Mouse (Mus musculus) heart, postnatal 10 days (tissue): ENCODE measurements around the gene Aimp2. TPM values are rescaled to one million over a fixed set of nuclear protein-coding genes. Genes with fewer than 3 reads are reported as not detected.

Experiments
- DNase-seq, 2 experiments: peaks; one replicate each; pipeline ENCODE4 v3.0.0; 2021
- intact Hi-C: fragments of 180-260 bp; cut with DNase I; formaldehyde crosslinking; loops from one replicate; pipeline ENCODE4 v1.15.1; 2025
- total RNA-seq, 2 experiments: library from RNA; stranded (reverse); gene quantifications; 2 replicates each; pipeline ENCODE4 v1.2.3; 2021

Aimp2 gene
- total RNA-seq, 2 experiments from 2014 or later, result 31.0 to 34.6 TPM

DNA sequence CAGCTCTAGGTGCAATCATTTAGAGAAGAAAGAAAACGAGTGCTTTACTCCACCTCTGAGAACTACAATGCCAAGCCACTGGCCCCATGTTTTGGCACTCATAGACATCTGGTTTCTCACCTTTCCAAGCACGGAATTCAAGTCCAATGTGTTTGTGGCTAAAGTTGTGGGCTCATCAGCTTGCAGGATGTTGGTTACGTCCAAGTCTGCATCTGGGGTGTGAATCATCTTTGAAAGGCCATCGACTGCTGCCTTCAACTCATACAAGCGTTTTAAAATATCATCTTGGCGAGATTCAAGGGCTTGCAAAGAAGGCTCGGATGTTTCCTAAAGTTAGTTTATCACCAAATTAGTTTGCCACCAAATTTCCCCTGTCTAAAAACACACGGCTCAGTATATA is 3.2 kb downstream of the Aimp2 start:
- intact Hi-C loops, result no loop called here
- DNase-seq, result no peak

DNA sequence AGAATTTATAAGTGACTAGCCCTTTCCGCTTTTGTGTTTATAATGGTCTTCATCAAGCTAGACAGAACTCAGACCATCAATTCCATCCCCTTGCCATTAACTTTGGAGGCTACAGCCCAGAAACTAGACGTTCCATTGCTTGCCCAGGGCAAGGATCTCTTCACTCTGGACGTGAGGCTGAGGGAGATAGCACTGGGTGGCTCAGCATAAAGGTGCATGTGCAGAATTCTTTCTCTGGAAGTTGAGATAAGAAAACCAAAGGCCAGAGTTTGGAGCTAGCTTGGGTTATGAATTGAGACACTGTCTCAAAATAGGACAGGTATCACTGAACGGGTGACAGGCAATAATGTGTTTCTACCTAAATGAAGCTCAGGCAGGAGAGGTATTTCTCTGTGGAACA is 5.8 kb downstream of the Aimp2 start:
- intact Hi-C loops, result no loop called here
- no peak for DNase-seq

DNA sequence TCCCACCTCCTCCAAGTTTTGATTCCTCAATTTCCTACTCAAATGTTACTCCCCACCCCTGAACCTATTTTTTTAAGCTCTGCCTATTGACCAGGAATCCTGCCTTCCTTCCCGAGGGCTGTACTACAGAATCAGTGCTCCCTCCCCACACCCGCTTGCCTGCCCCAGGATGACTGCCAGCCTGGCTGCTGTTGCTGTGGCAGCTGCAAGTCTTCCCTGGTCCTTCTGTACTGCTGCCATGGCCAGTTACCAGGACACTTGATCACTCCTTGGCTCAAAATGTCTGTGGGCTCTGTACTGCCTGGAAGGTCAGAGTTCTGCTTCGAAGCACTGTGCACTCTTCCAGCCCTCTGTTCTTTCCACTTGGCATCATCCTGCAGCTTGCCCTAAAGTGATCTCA is 7.5 kb downstream of the Aimp2 start:
- DNase-seq, result peak; percentile 29 to 63
- intact Hi-C loops, result no loop called here

DNA sequence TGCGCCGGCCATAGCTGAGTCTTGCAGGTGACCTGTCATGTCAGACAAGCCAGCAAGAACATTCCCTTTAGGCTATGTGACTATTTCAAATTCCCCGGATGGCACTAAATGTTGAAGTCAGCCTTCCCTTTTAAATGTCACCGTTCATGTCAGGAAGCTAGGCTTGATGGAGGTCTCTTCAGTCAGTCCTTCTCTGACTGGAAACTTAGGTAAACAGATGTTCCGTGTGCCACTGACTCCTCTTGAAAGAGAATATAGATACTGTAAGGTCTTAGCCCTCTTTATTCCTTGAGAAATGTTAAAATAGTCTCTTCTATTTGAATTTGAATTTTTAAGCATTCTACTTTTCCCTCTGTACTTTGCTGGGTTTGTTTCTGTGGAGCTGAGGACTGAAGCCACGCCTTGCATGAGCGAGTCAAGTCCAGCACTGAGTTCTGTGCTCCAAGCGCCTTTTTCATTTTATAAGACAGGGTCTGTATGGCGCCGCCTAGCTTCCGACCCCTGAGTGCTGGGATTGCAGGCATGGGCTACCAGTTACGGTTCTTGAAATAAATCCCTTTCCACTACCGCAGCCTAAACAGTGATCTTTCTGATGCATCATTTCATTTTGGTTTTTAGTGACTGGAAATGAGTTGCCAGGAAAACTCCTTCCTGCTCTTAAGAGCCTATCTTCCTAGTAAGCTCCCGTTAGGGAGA is 11.9 kb downstream of the Aimp2 start, which contains the start of gene Ankrd61:
Ankrd61 (minus strand) TSS at position 51 of the 696 bp plus-strand sequence.
- DNase-seq, result no peak
- intact Hi-C loops, result no loop called here

DNA sequence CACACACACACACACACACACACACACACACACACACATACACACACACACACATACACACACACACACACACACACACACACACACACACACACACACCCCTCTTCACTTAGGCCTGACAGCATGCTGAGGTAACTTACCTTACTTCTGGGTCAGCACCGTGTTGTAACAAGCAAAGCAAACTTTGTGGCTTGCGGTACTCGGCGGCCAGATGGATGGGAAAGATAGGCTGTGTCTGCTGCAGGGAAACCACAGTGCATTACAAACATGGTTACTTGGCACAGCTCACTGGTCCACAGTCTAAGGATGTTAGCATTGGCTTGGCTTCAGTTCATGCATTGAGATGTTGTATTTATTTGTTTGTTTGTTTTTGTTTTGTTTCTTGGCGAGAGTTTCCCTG is 16.3 kb downstream of the Aimp2 start:
- DNase-seq, result no peak
- intact Hi-C loops, result no loop called here

DNA sequence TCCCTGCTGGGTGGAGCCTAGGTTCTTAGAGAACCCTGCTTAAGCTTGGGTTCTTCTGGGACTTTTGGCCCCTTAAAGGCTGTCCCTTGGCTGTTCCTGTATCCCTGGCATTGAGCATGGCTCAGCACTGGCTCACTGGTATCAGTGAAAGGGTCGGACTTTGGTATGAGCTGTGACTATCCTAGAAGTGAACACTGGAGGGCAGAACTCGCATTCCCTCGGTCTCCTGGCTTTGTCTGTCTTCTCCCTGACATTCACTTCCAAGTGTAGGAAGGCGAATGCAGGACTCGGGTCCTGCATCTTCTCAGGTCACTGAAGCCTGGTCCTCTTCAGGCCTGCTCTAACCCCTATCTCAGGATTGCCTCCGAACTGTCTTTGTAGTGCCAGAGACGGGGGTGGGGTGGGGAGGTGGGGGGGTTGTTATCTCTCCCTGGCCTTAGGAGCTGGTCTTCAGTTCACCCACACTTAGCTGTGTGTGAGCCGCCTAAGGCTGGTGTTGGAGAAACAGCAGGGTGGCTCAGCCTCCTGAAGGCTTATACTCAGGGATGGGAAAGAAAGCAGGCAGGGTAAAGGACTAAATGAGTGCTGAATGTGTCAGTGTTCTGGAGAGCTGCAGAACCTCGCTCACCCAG is 17.3 kb downstream of the Aimp2 start:
- intact Hi-C loops, result no loop called here
- peak in 1 of 2 experiments; percentile 19 for DNase-seq

DNA sequence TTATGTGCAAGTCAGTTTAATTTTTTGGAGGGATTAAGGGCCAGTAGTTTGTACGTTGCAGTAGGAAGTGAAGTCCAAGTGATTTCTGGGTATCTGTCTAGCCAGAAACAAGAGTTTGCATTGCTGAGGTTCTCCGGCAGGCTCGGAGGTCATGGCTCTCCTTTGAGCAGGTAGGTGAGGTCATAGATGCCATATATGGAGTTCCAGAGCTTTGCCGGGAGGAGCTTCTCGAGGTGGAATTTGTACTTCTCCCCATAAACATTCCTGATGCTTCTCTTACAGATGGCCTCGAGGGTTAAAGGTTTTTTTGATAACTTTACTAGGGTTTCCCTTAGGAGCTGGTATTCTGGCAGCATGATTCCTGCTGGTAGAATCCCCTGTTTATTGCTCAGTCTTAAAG is 18.9 kb downstream of the Aimp2 start:
- no peak for DNase-seq
- intact Hi-C loops, result no loop called here

DNA sequence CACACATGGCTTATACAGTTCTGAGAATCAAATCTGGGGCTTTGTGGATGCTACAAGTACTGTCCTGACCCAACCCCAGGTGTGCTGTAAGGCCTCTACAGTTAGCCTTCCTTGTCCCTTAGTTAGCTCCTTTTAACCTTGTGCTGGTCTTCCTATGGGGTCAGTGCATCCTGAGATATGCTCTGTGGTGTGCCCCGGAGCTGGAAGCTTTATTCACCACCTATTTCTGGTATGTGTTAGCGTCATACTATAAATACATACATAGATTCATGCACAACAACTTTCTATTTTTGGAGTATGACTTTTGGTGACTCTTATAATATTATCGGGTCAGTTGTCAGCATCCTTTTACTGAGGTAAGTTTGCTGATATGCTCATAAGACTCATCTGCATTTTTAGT is 24.4 kb downstream of the Aimp2 start:
- no peak for DNase-seq
- intact Hi-C loops, result no loop called here

DNA sequence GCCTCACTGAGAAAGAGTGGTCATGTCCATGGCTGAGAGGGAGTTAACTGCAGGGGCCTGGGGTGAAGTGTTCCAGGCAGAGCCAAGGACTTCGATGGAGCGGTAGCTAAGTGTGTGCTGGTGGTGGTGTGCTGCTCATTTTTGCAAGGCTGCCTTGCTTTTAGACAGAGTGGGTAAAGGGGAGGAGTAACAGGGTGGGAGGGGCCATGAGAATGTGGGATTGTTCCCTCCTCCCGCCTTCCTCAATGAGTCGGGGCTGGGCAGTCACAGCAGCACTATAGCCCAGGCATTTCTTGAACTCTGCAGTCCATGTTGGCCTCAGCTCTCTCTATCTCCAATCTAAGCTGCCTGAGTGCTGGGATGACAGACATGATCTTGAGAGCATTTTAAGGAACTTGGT is 35.1 kb downstream of the Aimp2 start:
- DNase-seq, result no peak
- intact Hi-C loops, result no loop called here

DNA sequence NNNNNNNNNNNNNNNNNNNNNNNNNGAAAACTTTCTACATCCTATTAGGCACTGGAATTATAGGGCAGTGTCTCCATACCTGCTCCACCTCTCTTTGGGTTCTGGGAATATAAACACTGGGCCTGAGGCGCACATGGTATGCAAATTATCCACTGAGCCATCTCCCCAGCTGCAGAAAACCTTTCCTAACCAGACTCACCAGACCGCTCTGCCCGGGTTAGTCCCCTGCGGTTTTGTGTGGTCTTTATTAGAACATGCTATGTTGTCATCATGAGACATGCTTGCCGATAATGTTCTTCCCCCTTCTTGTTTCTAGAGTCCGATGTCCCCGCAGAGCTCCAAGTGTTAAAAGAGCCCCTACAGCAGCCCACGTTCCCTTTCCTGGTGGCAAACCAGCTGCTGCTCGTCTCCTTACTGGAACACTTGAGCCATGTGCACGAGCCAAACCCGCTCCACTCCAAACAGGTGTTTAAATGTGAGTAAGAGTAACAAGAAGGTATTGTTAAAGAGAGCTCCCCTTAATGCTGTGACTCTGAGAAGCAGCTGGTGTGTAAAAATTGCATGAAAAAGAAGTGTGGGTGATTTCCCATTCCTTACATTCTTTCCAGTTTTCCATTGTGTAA is 38.0 kb downstream of the Aimp2 start:
- intact Hi-C loops, result no loop called here
- no peak for DNase-seq

Other genes starting within 250 kb of the Aimp2 start
- 10 to 100 TPM in 1 of 2 experiments, 1 to 10 TPM in 1; 9.7 to 11.3 TPM for gene Usp42, start 177.6 kb downstream of the Aimp2 start, total RNA-seq
- 10 to 100 TPM; 19.9 to 21.9 TPM for gene Eif2ak1, start 92.1 kb downstream of the Aimp2 start, total RNA-seq
- not detected for gene Ankrd61, start 12.2 kb downstream of the Aimp2 start, total RNA-seq
- gene Pms2, start 117 bp upstream of the Aimp2 start, total RNA-seq, result 1 to 10 TPM; 7.0 to 7.8 TPM
- under 1 TPM in 1 of 2 experiments, not detected in 1; 0.72 TPM for gene Gm42421, start 18.3 kb upstream of the Aimp2 start, total RNA-seq
- gene Rsph10b, start 23.2 kb upstream of the Aimp2 start, total RNA-seq, result under 1 TPM; 0.24 to 0.30 TPM
- 10 to 100 TPM; 36.0 to 39.6 TPM for gene Ccz1, start 105.0 kb upstream of the Aimp2 start, total RNA-seq
- not detected for gene Ocm, start 116.8 kb upstream of the Aimp2 start, total RNA-seq
- 10 to 100 TPM; 19.9 to 22.6 TPM for gene Lmtk2, start 190.6 kb upstream of the Aimp2 start, total RNA-seq